Mouse (Mus musculus) G1E-ER4 (cell line): ENCODE data around the gene Arhgef2. TPM values are rescaled to one million over a fixed set of nuclear protein-coding genes. Genes with fewer than 3 reads are reported as not detected.

Experiments used
- GATA1 ChIP-seq: IDR thresholded peaks from one replicate; pipeline ENCODE4 v1.8.0; 2012; ENCODE audit warnings: low read length, inconsistent platforms
- polyA plus RNA-seq: library from polyadenylated mRNA; stranded (reverse); fragments of >175 nt; gene quantifications from 2 replicates; pipeline ENCODE4 v1.2.3, GENCODE M21; 2012

The Arhgef2 gene
- polyA plus RNA-seq, 1 experiment, result 221 TPM

DNA sequence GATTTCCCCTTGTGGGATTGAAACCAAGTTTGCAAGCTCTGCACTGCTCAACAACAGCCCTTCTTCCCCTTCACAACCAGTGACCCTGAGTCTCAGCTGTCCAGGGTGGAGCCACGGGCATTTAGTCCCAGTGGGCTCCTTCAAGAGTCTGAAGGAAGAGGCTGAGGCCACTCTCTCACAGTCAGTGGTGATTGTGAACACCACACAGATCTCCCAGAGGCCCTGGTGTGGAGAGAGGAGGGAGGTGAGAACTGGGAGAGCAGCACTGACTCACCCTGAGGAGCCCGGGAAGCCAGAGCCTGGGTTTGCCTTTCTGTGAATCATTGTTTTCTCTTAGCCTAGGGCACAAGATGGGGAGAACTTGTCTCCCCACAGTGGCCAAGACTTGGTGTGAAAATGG lies 19.2 kb downstream of the Arhgef2 start:
- TF ChIP-seq GATA1, result no peak

DNA sequence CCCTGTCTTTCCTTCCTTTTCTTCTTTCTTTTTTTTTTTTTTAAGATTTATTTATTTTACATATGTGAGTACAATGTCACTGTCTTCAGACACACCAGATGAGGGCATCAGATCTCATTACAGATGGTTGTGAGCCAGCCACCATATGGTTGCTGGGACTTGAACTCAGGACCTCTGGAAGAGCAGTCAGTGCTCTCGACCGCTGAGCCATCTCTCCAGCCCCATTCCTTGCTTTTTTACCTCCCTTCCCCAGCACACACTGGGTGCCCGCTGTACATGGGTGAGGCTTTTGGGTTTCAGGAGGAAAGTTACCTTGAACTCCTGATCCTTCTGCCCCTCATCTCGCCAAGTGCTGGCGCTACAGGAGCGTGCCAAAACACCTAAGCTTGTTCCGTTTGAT lies 19.8 kb downstream of the Arhgef2 start:
- no peak for TF ChIP-seq GATA1

DNA sequence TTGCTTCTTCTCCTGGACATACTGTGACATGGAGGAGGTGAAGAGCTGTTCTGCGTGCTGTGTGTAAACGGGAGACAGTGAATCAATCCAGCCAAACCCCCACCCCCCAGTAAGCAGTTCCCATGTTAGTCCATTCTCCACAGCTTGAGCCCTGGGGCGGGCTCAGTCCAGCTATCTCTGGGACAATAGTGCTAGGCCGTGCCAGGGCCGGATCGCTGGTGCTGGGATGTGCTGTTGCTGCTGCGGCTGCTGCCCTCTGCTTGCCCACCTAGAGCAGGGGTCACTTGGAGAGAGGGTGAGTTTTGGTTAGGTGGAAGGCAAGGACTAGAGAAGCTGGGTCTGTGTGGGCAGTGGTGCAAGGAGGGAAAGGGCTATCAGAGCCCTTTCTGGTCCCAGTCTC lies 20.6 kb downstream of the Arhgef2 start:
- TF ChIP-seq GATA1, result no peak

DNA sequence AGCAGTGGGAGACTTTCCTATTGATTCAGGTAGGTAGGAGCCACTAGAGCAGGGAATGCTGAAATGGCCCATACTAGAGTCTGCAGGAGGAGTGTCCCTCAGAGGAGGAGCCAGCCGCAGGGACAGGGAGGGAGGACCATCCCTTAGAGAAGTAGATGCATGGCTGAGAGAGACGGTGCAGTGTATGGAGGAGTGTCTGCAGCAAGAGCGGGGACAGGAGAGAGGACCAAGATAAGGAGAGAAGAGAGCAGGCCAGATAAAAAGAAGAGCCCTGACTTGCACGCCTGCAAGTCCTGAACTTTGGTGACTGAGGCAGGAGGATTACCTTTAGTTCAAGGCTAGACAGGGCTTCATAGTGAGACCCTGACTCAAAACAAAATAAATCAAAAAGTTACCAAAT lies 21.3 kb downstream of the Arhgef2 start:
- TF ChIP-seq GATA1, result peak; percentile 21

DNA sequence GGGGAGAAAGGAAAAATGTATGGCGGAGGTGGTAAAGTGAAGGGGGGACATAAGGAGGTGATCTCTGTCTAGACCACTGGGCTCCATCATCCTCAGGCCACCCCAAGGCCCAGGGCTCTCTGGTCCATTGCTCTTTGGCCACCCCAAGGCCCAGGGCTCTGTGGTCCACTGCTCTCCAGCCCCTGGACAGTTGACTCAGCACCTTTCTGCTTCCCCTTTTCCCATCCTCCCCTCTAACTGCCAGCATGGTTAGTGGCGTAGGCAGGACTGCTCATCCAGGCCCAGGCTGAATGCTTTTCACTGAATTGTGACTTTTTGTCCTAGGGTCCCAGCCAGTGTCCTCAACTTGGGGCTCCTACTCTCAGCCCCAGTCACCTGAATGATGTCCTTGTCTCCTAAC lies 21.8 kb downstream of the Arhgef2 start:
- TF ChIP-seq GATA1, result no peak

DNA sequence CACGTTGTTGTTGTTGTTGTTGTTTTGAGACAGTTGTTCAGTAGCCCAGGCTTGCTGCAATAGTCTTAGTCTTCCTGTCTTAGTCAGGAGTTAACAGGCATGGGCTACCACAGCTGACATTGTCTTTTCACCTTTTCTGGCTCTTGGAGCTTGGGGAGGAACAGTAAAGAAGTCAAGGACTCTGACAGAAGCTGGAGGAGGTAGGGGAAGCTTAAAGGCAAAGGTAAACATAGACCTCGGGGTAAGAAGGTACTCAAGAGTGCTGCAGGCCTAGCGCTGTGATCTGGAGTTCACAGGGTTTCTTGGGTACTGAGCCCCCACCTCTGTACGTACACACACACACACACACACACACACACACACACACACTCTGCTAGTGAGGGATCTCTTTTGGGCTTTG lies 23.0 kb downstream of the Arhgef2 start:
- TF ChIP-seq GATA1, result no peak

DNA sequence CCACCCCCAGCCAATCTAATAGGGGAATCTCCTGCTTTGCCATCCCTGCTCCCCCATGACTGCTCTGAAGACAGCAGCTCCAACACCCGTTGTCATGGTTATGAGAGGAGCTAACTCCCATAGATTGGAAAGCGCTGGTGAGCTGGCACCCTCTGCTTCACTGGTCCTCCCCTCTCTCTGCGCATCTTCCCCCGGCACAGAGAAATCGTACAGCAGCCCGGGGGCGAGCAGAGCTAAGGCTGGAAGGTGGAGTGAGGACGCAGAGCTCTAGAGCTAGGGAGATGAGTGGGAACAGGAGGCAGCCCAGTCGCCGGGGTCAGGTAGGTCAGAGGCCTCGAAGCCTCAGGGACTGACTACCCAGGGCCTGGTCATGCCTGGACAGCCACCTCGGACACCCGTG lies 23.5 kb downstream of the Arhgef2 start:
- TF ChIP-seq GATA1, result no peak

DNA sequence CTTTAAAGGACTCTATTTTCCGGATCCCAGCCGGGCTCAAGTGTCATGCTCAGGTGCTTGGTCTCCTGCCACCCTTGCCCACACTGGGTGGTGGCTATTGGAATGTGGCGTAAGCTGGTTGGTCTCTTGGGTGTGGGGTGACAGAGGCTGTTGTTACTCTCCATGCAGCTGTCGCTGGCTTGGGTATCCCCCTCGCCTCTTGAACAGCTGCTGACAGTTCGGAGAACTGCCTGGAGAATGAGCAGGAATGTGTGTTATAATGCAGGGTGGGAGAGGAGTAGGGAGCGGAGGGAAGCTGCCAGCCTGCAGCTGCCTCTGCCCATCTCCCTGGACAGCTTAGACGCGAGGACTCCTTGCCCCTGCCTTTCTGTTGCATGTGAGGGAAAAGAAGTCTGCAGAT lies 24.3 kb downstream of the Arhgef2 start:
- TF ChIP-seq GATA1, result no peak

DNA sequence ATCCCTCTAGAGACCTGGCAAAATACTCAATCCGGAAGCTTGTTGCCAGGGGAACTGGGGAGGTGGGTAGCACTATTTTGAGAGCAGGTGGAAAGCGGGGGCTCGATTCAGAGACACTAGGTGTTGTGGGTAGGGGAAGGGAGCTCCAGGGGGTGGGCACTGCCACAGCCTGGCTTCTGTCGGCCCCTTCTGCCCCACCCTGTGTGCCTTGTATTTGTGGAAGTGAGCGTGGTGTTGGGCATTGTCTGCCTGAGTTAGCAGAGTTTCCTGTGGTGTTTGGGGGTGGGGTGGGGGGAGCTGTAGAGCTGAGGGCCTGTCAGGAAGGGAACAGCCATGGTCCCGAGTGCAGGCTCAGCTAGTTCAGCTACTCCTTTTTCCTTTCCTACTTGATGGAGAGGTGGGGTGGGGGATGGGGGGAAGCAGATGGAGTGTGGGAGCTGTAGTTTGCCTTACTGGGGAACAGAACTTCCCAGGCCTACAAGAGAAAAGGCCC lies 25.1 kb downstream of the Arhgef2 start:
- no peak for TF ChIP-seq GATA1

DNA sequence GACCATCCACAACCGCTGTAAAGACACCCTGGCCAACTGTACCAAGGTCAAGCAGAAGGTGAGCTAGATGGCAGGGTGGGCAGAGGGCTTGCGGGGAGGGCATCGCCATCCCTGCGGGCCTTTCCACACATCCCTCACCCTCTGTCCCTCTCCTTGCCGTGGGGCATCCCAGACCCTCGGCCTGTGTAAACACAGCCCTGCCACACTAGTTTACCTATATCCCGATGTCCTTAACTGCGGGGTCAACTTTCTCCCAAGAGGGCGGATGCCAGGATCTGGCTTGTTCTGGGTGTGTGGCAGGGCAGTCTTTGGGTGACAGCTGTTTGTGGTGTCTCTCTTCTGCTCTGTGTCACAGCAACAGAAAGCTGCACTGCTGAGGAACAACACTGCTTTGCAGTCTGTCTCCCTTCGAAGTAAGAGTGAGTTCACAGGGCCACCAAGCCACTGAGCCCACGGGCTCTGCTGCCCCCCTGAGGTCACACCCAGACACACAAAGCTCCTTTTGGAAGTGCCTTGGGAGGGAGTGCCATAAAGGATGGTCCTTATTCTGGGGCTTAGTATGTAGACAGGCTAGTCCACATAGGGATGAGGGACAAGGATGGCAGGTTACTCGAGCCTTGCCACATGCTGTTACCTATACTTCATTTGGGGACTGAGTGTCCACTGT lies 26.3 kb downstream of the Arhgef2 start:
- no peak for TF ChIP-seq GATA1

DNA sequence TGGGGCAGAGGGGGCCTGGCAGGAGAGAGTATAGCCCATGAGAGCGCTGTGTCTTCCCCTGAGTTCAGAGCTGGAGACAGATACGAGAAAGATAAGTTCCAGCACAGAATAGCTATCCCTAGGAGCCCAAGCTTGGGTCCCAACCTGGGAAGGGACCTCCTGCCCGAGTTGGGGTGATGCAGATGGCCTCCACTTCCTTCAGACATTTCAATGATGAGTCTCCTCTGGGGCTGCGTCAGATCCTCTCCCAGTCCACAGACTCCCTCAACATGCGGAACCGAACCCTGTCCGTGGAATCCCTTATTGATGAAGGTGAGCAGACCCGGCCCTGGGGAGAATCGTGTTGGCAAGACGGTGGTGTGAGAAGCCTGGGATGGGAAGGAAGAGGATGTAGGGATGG lies 27.3 kb downstream of the Arhgef2 start:
- no peak for TF ChIP-seq GATA1

DNA sequence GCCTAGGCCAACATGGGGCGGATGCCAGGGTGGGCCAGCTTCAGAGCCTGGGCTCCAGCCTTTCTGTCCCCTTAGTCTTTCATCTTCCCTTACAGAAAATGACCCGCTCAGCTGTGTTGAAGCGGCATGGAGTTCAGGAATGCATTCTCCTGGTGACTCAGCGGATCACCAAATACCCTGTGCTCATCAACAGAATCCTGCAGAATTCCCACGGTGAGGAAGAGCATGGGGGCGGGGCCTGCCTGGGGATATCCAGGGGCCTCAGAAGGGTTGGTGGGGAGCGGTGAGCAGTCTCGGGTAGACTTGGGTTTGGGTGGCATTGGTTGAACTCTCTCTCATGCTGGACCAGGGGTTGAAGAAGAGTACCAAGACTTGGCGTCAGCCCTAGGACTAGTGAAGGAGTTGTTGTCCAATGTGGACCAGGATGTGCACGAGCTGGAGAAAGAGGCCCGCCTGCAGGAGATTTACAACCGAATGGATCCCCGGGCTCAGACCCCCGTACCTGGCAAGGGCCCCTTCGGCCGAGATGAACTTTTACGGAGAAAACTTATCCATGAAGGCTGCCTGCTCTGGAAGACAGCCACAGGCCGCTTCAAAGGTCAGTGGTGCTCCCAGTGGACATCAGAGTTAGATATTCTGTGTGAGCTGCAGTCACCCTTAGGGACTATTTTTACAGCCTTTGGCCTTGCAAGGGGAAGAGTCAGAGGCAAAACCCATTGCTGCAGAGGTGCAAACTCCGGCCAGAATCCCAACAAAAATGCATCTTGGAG lies 29.9 kb downstream of the Arhgef2 start:
- TF ChIP-seq GATA1, result no peak

DNA sequence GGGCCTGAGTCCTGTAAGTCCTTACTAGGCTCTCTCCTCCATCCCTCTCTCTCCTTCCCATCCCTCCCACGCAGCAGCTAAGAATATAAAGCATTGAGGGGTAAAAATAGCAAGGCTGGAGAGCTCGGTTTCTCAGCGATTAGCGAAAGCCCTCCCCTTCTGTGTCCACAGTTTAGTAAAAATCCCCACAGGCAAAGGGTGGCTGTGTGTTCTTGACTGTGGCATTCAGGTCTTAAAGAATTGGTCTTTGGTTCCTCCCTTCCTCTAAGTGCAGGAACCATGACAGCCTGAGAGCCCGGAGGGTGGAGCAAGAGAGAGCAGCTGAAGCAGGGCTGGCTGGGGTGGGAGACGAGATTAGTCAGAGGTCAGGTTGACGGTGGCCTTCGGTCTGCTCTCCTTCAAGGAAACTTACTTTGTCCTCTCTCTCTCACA lies 30.8 kb downstream of the Arhgef2 start:
- no peak for TF ChIP-seq GATA1

DNA sequence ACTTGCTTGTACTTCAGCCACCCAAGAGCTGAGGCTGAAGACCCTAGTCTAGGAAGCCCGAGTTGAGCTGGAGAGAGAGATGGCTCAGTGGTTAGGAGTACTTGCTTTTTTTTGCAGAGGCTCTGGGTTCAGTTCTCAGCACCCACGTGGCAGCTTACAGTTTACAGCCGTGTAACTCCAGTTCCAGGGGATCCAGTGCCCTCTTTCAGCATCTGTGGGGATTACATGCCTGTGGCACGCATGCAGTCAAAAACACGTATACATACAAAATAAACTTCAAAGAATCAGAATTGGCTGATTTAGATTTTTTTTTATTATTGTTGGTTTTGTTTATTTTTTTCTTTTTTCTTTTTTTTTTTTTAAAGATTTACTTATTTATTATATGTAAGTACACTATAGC lies 31.4 kb downstream of the Arhgef2 start:
- no peak for TF ChIP-seq GATA1

DNA sequence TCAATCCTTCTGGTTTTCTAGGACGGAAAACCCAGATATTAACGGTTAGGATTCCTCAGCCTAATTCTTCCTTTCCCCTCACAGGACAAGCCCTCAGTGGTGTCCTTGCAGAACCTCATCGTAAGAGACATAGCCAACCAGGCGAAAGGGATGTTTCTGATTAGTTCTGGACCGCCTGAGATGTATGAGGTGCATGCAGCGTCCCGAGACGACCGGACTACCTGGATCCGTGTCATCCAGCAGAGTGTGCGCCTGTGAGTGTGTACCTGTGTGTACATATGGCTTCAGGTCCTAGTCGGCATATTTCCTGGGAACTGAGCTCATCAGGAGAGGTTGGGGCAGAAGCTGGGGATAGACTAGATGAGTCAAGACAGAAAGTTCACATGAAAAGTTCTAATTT lies 33.5 kb downstream of the Arhgef2 start:
- no peak for TF ChIP-seq GATA1

DNA sequence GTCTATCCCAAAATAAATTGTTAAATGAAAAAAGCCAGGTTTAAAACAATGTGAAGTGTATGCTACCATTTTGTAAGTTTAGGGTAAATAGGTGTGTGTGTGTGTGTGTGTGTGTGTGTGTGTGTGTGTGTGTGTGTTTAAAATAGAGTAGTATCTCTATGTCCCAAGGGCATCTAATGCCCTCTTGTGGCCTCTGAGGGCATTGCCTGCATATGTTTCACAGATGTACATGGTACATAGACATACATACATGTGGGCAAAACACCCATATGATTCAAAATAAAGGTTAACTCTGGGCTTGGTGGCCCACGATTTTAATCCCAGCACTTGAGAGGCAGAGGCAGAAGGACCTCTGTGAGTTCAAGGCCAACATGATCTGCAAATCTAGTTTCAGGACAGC lies 34.9 kb downstream of the Arhgef2 start:
- no peak for TF ChIP-seq GATA1

DNA sequence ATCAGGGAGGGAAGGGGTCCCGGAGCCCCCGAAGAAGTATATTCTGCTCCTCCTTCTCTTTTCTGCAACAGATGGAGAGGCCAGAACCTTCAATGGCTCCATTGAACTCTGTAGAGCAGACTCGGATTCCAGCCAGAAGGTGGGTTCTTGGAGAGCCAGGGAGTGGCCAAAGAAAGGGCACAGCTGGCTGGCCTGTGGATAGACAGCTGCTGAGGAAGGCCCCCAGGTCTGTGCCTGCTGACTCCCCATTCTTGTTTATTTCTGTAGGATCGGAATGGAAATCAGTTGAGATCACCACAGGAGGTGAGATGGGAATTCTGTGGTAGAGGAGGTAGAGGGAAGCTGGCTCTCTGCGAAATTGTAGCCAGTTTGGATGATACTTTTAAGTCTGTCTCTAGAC lies 37.3 kb downstream of the Arhgef2 start:
- no peak for TF ChIP-seq GATA1

DNA sequence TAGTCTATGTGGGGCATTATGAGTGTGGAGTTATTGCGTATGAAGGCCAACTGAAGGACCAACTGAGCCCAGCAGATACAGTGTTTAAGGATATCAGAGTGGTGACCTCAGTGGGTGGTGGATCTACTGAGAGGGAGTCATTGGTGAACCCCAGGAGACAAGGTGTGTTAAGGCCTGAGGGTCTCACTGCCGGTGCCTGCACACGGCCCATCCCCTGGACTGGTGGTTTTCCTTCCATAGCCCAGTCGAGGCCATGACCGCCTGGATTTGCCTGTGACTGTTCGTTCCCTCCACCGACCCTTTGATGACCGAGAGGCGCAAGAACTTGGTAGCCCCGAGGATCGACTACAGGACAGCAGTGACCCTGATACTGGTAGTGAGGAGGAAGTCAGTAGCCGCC lies 40.2 kb downstream of the Arhgef2 start:
- no peak for TF ChIP-seq GATA1
